Mouse (Mus musculus) neural tube, embryonic 15.5 days (tissue): ENCODE data around the gene Sms. TPM values are rescaled to one million over a fixed set of nuclear protein-coding genes. Genes with fewer than 3 reads are reported as not detected.

Experiments used
- ATAC-seq: fragments of 200-750 bp; cut with Nextera tagmentation; 2 replicates; pipeline ENCODE4 v1.8.0; 2017; ENCODE audit warnings: mild to moderate bottlenecking, moderate TSS enrichment, moderate library complexity; ENCODE audit not compliant: low FRiP score
- H3K27ac ChIP-seq: fragments of 300-500 bp; sonication (generic); replicated peaks from 2 replicates; pipeline ENCODE4 v1.5.1; 2015; ENCODE audit warnings: mild to moderate bottlenecking, inconsistent platforms
- H3K27me3 ChIP-seq: fragments of 300-500 bp; sonication (generic); replicated peaks from 2 replicates; pipeline ENCODE4 v1.6.1; 2015; ENCODE audit warnings: inconsistent platforms
- H3K36me3 ChIP-seq: fragments of 300-500 bp; sonication (generic); 2 replicates; pipeline ENCODE4 v1.6.1; 2015; ENCODE audit warnings: inconsistent platforms
- H3K4me1 ChIP-seq: fragments of 300-500 bp; sonication (generic); 2 replicates; pipeline ENCODE4 v1.6.1; 2015; ENCODE audit warnings: inconsistent platforms
- H3K4me2 ChIP-seq: fragments of 300-500 bp; sonication (generic); 2 replicates; pipeline ENCODE4 v1.6.1; 2015; ENCODE audit warnings: inconsistent platforms, mild to moderate bottlenecking, moderate library complexity
- H3K4me3 ChIP-seq: fragments of 300-500 bp; sonication (generic); replicated peaks from 2 replicates; pipeline ENCODE4 v1.5.1; 2015; ENCODE audit warnings: mild to moderate bottlenecking, inconsistent platforms
- H3K9ac ChIP-seq: fragments of 300-500 bp; sonication (generic); replicated peaks from 2 replicates; pipeline ENCODE4 v1.6.1; 2015; ENCODE audit warnings: mild to moderate bottlenecking, inconsistent platforms
- H3K9me3 ChIP-seq: fragments of 300-500 bp; sonication (generic); replicated peaks from 2 replicates; pipeline ENCODE4 v1.6.1; 2016; ENCODE audit warnings: inconsistent platforms
- WGBS: fragments of 180-500 bp; shearing (Covaris S2); methylation state at CpG from one replicate; pipeline ENCODE4 v1.1.7; 2015; ENCODE audit warnings: mixed read lengths; 5-methylcytosine and 5-hydroxymethylcytosine counted together
- polyA plus RNA-seq: library from polyadenylated mRNA; unstranded; fragments of >200 nt; fragmentation: Nextera tagmentation; extraction: Ambion mirVana; gene quantifications from 2 replicates; pipeline ENCODE4 v1.2.1, GENCODE M21; 2015

Gene Sms
- 130 and 162 TPM in 2 replicates for polyA plus RNA-seq

DNA sequence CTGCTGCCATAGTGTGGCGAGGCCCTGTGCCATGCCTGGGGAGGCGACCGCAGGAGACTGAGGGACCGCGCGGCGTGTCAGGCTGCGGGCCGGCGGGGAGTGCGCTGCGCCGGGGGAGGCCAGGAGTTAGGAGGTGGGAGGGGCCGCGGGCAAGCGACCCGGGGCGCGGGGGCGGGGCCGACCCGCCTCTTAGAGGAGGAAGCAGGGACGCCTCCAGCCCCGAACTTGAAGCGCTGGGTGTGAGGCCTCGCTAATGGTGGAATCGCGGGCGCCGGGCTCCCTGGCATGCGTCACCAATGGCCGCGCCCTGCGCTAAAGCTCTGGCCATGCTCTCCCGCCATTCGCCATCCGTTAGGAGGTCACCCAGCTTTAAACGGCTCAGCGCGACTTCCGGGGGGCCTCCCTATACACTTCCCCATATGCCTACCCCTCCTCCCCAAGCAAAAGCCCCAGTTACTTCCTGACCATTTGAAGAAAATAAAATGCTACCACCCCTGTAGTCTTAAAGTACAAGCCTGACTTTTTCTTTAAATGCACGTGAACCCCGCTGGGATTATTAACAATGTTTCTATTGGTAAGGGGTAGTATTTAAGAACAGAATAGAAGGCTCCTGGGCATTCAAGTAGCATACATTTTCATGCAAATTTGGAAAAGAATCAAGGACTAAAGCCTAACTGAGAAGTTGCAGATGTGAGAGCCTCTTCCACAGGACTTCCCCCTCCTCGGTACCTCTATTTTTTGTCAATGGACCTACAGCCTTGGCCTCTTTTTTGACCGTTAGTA lies at the start of gene Sms:
TSS of gene Sms (minus strand) at position 344 of the 783 bp plus-strand sequence.
- Histone ChIP-seq H3K27me3 (no peaks in the 10 kb centered on the region), H3K27ac (peak within 1 kb of the TSS; percentile 91), H3K4me2 (peak within 1 kb of the TSS; percentile 53), H3K9ac (peak within 1 kb of the TSS; percentile 65), H3K4me3 (peak within 1 kb of the TSS; percentile 60), H3K9me3 (no peaks in the 10 kb centered on the region), H3K4me1 (peaks cover 13% of the 10 kb centered on the region; the same call in 1 of the 2 replicates), H3K36me3 (no peaks in the 10 kb centered on the region)
- ATAC-seq: peak; percentile 90
- 32% methylated on average over 38 of the region's 45 CpGs for WGBS

DNA sequence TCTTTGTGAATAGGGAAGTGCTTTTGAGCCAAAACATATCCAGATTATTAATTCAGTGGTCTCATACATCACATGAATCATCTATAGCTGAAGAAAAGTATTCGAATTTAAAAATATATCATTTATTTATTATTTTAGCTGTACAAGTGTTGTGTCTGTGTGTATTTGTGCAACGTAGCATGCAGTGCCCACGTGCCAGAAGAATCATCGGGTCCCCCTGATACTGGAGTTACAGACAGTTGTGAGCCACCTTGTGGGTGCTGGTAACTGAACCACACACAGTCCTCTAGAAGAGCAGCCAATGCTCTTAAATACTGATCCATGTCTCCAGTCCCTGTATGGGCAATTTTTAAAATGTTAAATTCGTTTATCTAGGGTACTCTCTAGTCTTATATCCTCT lies 14.3 kb upstream of the Sms start:
- Histone ChIP-seq H3K4me1 (no peaks in the 10 kb centered on the region), H3K4me3 (no peak overlapping the region), H3K9me3 (no peaks in the 10 kb centered on the region), H3K27ac (no peak overlapping the region), H3K27me3 (no peaks in the 10 kb centered on the region), H3K9ac (no peak overlapping the region), H3K4me2 (no peak overlapping the region), H3K36me3 (no peaks in the 10 kb centered on the region)
- ATAC-seq: no peak
- WGBS: 73% methylated on average over 5 of the region's 5 CpGs

- H3K9ac ChIP-seq: no peak overlapping the region
- WGBS: 74% methylated on average over 1 of the region's 1 CpGs
- ATAC-seq: no peak
- H3K27ac ChIP-seq: no peak overlapping the region
- no peaks in the 10 kb centered on the region for H3K36me3 ChIP-seq
- no peak overlapping the region for H3K4me2 ChIP-seq
- H3K4me3 ChIP-seq: no peak overlapping the region
- H3K4me1 ChIP-seq: no peaks in the 10 kb centered on the region
- H3K9me3 ChIP-seq: no peaks in the 10 kb centered on the region
- no peaks in the 10 kb centered on the region for H3K27me3 ChIP-seq
These were observed 12.4 kb upstream of the Sms start for GRCm38 (mm10) chrX:157504506-157504905.

DNA sequence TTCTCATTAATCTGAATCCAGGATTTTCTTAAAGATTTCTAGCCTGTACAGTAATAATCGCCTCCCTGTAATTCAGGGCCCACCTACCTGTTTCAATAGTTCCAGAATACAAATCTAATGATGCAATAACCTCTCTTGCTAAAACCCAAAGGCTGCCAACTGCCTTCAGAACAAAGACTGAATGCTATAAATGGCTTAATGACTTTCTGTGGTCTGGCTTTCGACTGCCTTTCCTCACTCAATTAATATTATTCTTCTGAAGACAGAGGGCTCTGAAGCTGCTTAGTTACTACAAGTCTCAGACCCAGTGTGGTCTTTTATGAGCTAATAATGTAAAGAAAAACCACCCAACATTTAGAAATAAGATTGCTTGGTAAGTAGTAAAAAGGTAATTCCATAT lies 9.8 kb upstream of the Sms start:
- no peaks in the 10 kb centered on the region for H3K27me3 ChIP-seq
- no peak overlapping the region for H3K27ac ChIP-seq
- no peak for ATAC-seq
- no peaks in the 10 kb centered on the region for H3K36me3 ChIP-seq
- H3K9me3 ChIP-seq: no peaks in the 10 kb centered on the region
- WGBS: 54% methylated on average over 2 of the region's 2 CpGs
- no peak overlapping the region for H3K4me3 ChIP-seq
- H3K4me2 ChIP-seq: no peak overlapping the region
- H3K9ac ChIP-seq: no peak overlapping the region
- no peaks in the 10 kb centered on the region for H3K4me1 ChIP-seq

DNA sequence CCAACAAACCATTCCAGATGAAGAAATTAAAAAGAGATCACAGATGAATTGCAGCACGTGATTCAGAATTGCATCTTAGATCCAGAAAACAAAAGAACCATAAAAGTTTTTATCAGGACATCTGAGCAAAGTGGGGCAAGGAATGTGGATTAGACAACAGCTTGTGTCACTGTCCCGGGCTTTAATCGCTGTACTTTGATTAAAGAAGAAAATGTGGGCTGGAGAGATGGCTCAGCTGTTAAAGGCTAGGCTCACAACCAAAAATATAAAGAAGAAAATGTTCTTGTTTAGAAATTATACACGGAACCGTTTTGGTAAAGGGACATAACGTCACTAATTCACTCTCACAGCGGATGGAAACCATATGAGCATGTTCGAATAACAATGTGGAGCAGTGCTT lies 7.9 kb upstream of the Sms start:
- Histone ChIP-seq H3K4me2 (no peak overlapping the region), H3K9me3 (no peaks in the 10 kb centered on the region), H3K27me3 (no peaks in the 10 kb centered on the region), H3K9ac (no peak overlapping the region), H3K27ac (no peak overlapping the region), H3K4me3 (no peak overlapping the region), H3K36me3 (no peaks in the 10 kb centered on the region), H3K4me1 (no peaks in the 10 kb centered on the region)
- ATAC-seq: no peak
- WGBS: 83% methylated on average over 8 of the region's 8 CpGs

DNA sequence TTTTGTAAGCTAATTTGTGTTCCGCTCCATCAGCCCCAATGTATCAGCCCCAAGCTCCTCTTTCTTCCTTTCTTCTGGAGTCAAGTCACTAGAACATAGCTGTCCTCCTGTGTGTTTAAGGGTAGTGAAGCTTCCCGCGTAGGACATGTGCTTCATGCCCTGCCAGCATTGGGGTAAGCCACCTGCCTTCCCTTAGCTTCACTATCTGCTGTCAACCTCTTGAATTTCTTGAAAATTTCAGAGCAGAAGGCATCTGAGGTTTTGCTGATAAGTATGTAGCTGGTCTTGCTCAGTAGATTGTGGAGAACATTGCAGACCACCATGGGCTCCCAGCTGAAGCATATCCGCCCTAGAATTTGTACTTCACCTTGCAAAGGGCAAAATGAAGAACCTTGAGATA lies 1.1 kb upstream of the Sms start:
- no peaks in the 10 kb centered on the region for H3K36me3 ChIP-seq
- no peaks in the 10 kb centered on the region for H3K9me3 ChIP-seq
- H3K27me3 ChIP-seq: no peaks in the 10 kb centered on the region
- 85% methylated on average over 4 of the region's 4 CpGs for WGBS
- no peak overlapping the region for H3K4me3 ChIP-seq
- no peak overlapping the region for H3K27ac ChIP-seq
- H3K4me2 ChIP-seq: no peak overlapping the region
- peaks cover 13% of the 10 kb centered on the region; the same call in 1 of the 2 replicates for H3K4me1 ChIP-seq
- no peak for ATAC-seq
- H3K9ac ChIP-seq: no peak overlapping the region

DNA sequence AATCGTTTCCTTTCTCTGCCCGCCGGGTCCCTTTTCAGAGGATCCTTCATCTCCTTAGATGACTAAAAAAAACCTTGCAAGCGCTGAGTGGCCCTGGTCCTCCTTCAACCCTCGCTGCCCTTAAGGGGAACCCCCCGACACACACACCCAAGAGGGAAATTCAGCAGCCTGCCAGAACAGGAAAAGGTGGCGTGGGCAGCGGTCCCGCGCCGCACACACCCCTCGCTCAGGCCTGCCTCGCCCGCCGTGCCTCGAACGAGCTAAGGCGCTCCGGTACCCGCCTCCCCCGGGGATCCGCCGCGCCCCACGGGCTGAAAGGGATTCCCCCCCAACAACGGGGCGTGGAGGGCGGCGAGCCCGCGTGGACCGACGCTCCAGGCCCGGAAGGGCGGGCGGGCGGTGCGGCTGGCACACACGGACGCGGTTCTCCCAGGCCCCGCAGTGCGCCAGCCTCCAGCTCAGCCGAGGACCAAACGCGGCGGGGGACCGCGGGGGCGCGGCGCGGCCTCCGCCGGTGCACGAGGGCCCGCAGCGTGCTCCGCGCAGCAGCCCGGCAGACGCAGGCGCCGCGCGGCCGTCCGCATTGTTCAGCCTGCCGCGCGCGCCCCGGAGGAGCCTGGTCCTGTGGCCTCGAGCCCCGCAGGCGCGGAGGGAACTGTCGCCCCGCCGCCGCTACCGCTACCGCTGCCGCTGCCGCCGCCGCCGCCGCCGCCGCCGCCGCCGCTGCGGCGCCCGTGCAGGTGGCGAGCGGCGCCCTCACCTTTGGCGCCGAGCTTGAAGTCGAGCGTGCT lies 747 bp downstream of the Sms start:
- peaks cover 13% of the 10 kb centered on the region; the same call in 1 of the 2 replicates for H3K4me1 ChIP-seq
- peak; percentile 70 for ATAC-seq
- H3K9me3 ChIP-seq: no peaks in the 10 kb centered on the region
- peak overlapping the region; percentile 65 for H3K9ac ChIP-seq
- H3K27ac ChIP-seq: peak overlapping the region; percentile 91
- 21% methylated on average over 71 of the region's 104 CpGs for WGBS
- H3K4me2 ChIP-seq: peak overlapping the region; percentile 53
- H3K36me3 ChIP-seq: no peaks in the 10 kb centered on the region
- H3K4me3 ChIP-seq: peak overlapping the region; percentile 60
- no peaks in the 10 kb centered on the region for H3K27me3 ChIP-seq

- peak; percentile 9; the same call in 1 of the 2 replicates for ATAC-seq
- Histone ChIP-seq H3K27ac (peak overlapping the region; percentile 91), H3K4me3 (peak overlapping the region; percentile 60), H3K27me3 (no peaks in the 10 kb centered on the region), H3K4me2 (peak overlapping the region; percentile 53), H3K9ac (peak overlapping the region; percentile 65), H3K9me3 (no peaks in the 10 kb centered on the region), H3K36me3 (no peaks in the 10 kb centered on the region), H3K4me1 (peaks cover 13% of the 10 kb centered on the region; the same call in 1 of the 2 replicates)
- WGBS: 23% methylated on average over 12 of the region's 12 CpGs
These were observed 1.3 kb downstream of the Sms start for GRCm38 (mm10) chrX:157490769-157491144.

- Histone ChIP-seq H3K4me1 (peaks cover 13% of the 10 kb centered on the region; the same call in 1 of the 2 replicates), H3K4me2 (peak overlapping the region; percentile 53), H3K36me3 (no peaks in the 10 kb centered on the region), H3K27ac (peak overlapping the region; percentile 91; the same call in 1 of the 2 replicates), H3K9me3 (no peaks in the 10 kb centered on the region), H3K9ac (0 out of 2 replicates have a peak overlapping the region, but pooled peaks have one; percentile 65), H3K27me3 (no peaks in the 10 kb centered on the region), H3K4me3 (peak overlapping the region; percentile 60)
- ATAC-seq: no peak
- 24% methylated on average over 9 of the region's 9 CpGs for WGBS
These were observed 2.0 kb downstream of the Sms start for GRCm38 (mm10) chrX:157489871-157490721.

DNA sequence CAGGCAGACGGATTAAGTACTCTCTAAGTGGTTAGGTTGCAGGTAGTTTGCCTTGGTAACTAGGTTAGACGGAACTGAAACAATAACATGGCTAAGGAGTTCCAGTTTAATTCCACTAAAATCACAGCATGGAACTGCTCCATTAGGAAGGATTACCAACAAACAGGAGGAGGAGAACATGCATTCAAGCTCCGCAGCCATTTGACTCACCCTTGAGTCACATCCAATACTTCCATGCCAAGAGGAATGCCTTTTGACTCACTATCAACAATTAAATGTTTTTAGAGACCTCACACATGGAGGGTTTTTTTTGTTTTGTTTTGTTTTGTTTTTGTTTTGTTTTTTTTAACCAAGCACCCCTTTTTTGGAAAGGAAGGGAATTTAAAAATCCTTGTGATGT lies 3.3 kb downstream of the Sms start:
- Histone ChIP-seq H3K9ac (no peak overlapping the region), H3K4me1 (peaks cover 13% of the 10 kb centered on the region; the same call in 1 of the 2 replicates), H3K9me3 (no peaks in the 10 kb centered on the region), H3K4me2 (no peak overlapping the region), H3K36me3 (no peaks in the 10 kb centered on the region), H3K4me3 (no peak overlapping the region), H3K27ac (no peak overlapping the region), H3K27me3 (no peaks in the 10 kb centered on the region)
- 66% methylated on average over 3 of the region's 3 CpGs for WGBS
- no peak for ATAC-seq

DNA sequence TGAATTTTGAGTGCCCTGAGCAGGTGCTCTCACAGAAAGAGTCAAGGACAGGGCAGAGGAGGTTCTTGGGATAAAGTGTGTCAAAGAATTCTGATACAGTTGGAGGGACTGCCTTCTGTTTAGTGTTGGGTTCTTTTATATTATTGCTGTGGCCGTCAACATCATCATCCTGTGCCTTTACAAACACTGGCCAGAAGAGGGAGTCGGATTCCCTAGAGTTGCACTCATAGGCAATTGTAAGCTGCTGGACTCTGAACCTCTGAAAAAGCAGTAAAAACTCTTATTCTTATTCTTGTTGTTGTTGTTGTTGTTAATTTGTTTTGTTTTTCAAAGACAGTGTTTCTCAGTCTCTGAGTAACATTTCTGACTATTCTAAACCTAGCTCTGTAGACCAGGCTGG lies 5.3 kb downstream of the Sms start:
- no peaks in the 10 kb centered on the region for H3K27me3 ChIP-seq
- 47% methylated on average over 2 of the region's 2 CpGs for WGBS
- ATAC-seq: no peak

More for the DNA sequence above, 5.3 kb downstream of the Sms start:
- Histone ChIP-seq H3K4me2 (no peak overlapping the region), H3K36me3 (no peaks in the 10 kb centered on the region), H3K4me3 (no peak overlapping the region), H3K9ac (no peak overlapping the region), H3K9me3 (no peaks in the 10 kb centered on the region), H3K27ac (no peak overlapping the region), H3K4me1 (peaks cover 13% of the 10 kb centered on the region; the same call in 1 of the 2 replicates)
